Mouse (Mus musculus): Measurements from ENCODE around the gene C2cd6. TPM values are rescaled to one million over a fixed set of nuclear protein-coding genes. Genes with fewer than 3 reads are reported as not detected.
A peak's percentile ranks its signal among the peaks of the same experiment; 100 is the strongest.

Gene C2cd6
- polyA plus RNA-seq, 2 experiments: 0.04 TPM; not detected in 1

DNA sequence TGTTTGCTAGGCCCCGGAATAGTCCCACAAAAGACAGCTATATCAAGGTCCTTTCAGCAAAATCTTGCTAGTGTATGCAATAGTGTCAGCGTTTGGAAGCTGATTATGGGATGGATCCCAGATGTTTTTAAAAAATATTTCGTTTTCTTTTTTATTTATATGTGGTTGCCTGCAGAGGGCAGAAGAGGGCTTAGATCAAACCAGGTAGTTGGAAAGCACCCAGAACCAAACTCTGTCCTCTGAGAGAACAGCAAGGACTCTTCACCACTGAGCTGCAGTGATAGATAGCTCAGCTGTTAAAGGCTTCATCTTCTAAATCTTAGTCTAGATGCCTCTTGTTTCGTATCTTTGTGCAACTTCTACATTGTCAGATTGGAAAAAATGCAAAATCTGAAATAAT, 85.5 kb downstream of the C2cd6 start:
- Histone ChIP-seq H3K4me2 (ENCODE audit: low read depth) (no peak overlapping the region), H3K9me3 (ENCODE audit: control insufficient read depth, low read length) (no peaks in the 10 kb centered on the region), H3K27ac (no peak overlapping the region), H3K4me1 (replicated peaks; ENCODE audit: control insufficient read depth in 2 of 2, insufficient read depth in 2 of 2, low read length in 1 of 2) (no peaks in the 10 kb centered on the region), H3K9ac (replicated peaks) (no peak overlapping the region), H3K27me3 (ENCODE audit: control insufficient read depth, insufficient read depth, low read length) (no peaks in the 10 kb centered on the region), H3K36me3 (replicated peaks; ENCODE audit: control insufficient read depth, insufficient read depth, low read depth) (no peaks in the 10 kb centered on the region), H3K4me3 (ENCODE audit: insufficient read depth in 1 of 2, low read depth in 2 of 2, low read length in 2 of 2) (no peak overlapping the region)
- DNase-seq (ENCODE audit: low read depth in 3 of 3, low spot score in 3 of 3) (peak in 1 of 3 experiments; percentile 10), ATAC-seq (ENCODE audit: insufficient read depth) (no peak)
- 30% methylated on average over 4 of the region's 4 CpGs for WGBS (ENCODE audit: insufficient replicate concordance)
- TF ChIP-seq EP300 (IDR thresholded peaks at IDR 0.05; ENCODE audit: low read depth) (no peak), CTCF (IDR thresholded peaks at IDR 0.05; ENCODE audit: low read depth) (peak; percentile 35; the same call in 1 of the 2 replicates)

Other genes with a start within 250 kb of the C2cd6 start
- 47.7 and 51.2 TPM in 2 replicates for gene Trak2, start 121.5 kb downstream of the C2cd6 start, polyA plus RNA-seq (2012; rRNA removed)
- gene Trak2, start 121.5 kb downstream of the C2cd6 start, polyA plus RNA-seq (2014; fragmentation: Nextera tagmentation; extraction: Ambion mirVana): 43.1 and 52.4 TPM in 2 replicates
- 15.9 and 17.1 TPM in 2 replicates for gene Stradb, start 121.4 kb downstream of the C2cd6 start, polyA plus RNA-seq (2012; rRNA removed)
- 44.1 and 46.1 TPM in 2 replicates for gene Stradb, start 121.4 kb downstream of the C2cd6 start, polyA plus RNA-seq (2014; fragmentation: Nextera tagmentation; extraction: Ambion mirVana)
- 3.1 and 4.3 TPM in 2 replicates for gene Tmem237, start 25.5 kb upstream of the C2cd6 start, polyA plus RNA-seq (2012; rRNA removed)
- gene Tmem237, start 25.5 kb upstream of the C2cd6 start, polyA plus RNA-seq (2014; fragmentation: Nextera tagmentation; extraction: Ambion mirVana): 6.5 and 6.9 TPM in 2 replicates
- 0.39 and 0.50 TPM in 2 replicates for gene Mpp4, start 68.5 kb upstream of the C2cd6 start, polyA plus RNA-seq (2012; rRNA removed)
- 0.20 and 0.29 TPM in 2 replicates for gene Mpp4, start 68.5 kb upstream of the C2cd6 start, polyA plus RNA-seq (2014; fragmentation: Nextera tagmentation; extraction: Ambion mirVana)
- 2.9 and 3.7 TPM in 2 replicates for gene Als2, start 142.3 kb upstream of the C2cd6 start, polyA plus RNA-seq (2012; rRNA removed)
- 4.1 and 4.8 TPM in 2 replicates for gene Als2, start 142.3 kb upstream of the C2cd6 start, polyA plus RNA-seq (2014; fragmentation: Nextera tagmentation; extraction: Ambion mirVana)
- gene Cdk15, start 162.0 kb upstream of the C2cd6 start, polyA plus RNA-seq (2012; rRNA removed): not detected in 2 replicates
- gene Cdk15, start 162.0 kb upstream of the C2cd6 start, polyA plus RNA-seq (2014; fragmentation: Nextera tagmentation; extraction: Ambion mirVana): 0.27 TPM in 1 of 2 replicates, not detected in the other